Mouse (Mus musculus) lung, embryonic 16.5 days (tissue): ENCODE results near the gene Olfr1044. TPM values are rescaled to one million over a fixed set of nuclear protein-coding genes. Genes with fewer than 3 reads are reported as not detected.

ENCODE experiments used
- ATAC-seq: fragments of 200-750 bp; cut with Nextera tagmentation; 2 replicates; pipeline ENCODE4 v1.8.0; 2017; ENCODE audit warnings: low read depth, mild to moderate bottlenecking, moderate library complexity
- H3K27ac ChIP-seq: fragments of 300-500 bp; sonication (generic); 2 replicates; pipeline ENCODE4 v1.5.1; 2014; ENCODE audit warnings: mild to moderate bottlenecking, control low read depth, low read length
- H3K27me3 ChIP-seq: fragments of 300-500 bp; sonication (generic); 2 replicates; pipeline ENCODE4 v1.6.1; 2014; ENCODE audit warnings: low read depth, low read length, mixed read lengths; ENCODE audit not compliant: control insufficient read depth, insufficient read depth
- H3K36me3 ChIP-seq: fragments of 300-500 bp; sonication (generic); 2 replicates; pipeline ENCODE4 v1.6.1; 2014; ENCODE audit warnings: low read length; ENCODE audit not compliant: control insufficient read depth, insufficient read depth
- H3K4me1 ChIP-seq: fragments of 300-500 bp; sonication (generic); replicated peaks from 2 replicates; pipeline ENCODE4 v1.6.1; 2014; ENCODE audit warnings: low read length, mixed read lengths; ENCODE audit not compliant: control insufficient read depth, insufficient read depth
- H3K4me2 ChIP-seq: fragments of 300-500 bp; sonication (generic); 2 replicates; pipeline ENCODE4 v1.6.1; 2014; ENCODE audit warnings: low read depth, low read length, control low read depth
- H3K4me3 ChIP-seq: fragments of 300-500 bp; sonication (generic); 2 replicates; pipeline ENCODE4 v1.5.1; 2014; ENCODE audit warnings: mild to moderate bottlenecking, low read length, control low read depth
- H3K9ac ChIP-seq: fragments of 300-500 bp; sonication (generic); 2 replicates; pipeline ENCODE4 v1.6.1; 2014; ENCODE audit warnings: low read length, control low read depth
- H3K9me3 ChIP-seq: fragments of 300-500 bp; sonication (generic); 2 replicates; pipeline ENCODE4 v1.6.1; 2016; ENCODE audit warnings: low read length; ENCODE audit not compliant: control insufficient read depth
- WGBS: fragments of 180-500 bp; shearing (Covaris S2); extraction: QIAGEN DNeasy Blood & Tissue Kit; methylation state at CpG from one replicate; pipeline ENCODE4 v1.1.7; 2014; 5-methylcytosine and 5-hydroxymethylcytosine counted together
- polyA plus RNA-seq: library from polyadenylated mRNA; unstranded; fragments of >200 nt; fragmentation: Nextera tagmentation; extraction: Ambion mirVana; gene quantifications from 2 replicates; pipeline ENCODE4 v1.2.1, GENCODE M21; 2015

The Olfr1044 gene
- polyA plus RNA-seq, 1 experiment from 2014 or later: not detected

DNA sequence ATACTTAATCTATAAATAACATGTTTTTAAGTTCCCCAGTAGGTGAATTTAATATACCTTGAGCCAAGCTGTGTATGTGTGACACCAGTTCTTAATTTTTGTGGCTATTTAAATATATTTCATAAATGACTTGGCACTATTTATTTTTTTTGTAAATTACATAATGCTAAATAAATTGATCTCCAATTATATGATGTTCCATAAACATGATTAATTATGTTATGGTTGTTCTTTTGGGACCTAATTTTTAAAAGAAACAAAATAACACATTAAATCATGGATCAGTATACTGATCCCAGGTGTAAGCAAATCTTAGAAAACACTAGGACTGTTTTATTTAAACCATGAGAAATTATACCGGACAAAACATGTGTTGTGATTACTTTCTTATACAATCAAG, 41.8 kb downstream of the Olfr1044 start, which contains the start of gene Olfr1039:
Olfr1039 (minus strand) TSS at position 101 of the 400 bp plus-strand sequence.
- ATAC-seq: no peak
- Histone ChIP-seq H3K4me1 (no peaks in the 10 kb centered on the region), H3K9me3 (no peaks in the 10 kb centered on the region), H3K4me2 (no peak within 1 kb of the TSS), H3K27ac (no peak within 1 kb of the TSS), H3K9ac (no peak within 1 kb of the TSS), H3K4me3 (no peak within 1 kb of the TSS), H3K36me3 (no peaks in the 10 kb centered on the region), H3K27me3 (no peaks in the 10 kb centered on the region)
- WGBS: 88% methylated on average over 1 of the region's 1 CpGs

Other genes with a start within 250 kb of the Olfr1044 start
- not detected in 2 replicates for gene Olfr1028, start 227.4 kb downstream of the Olfr1044 start, polyA plus RNA-seq
- not detected in 2 replicates for gene Olfr1029, start 203.9 kb downstream of the Olfr1044 start, polyA plus RNA-seq
- gene Olfr1030, start 198.5 kb downstream of the Olfr1044 start, polyA plus RNA-seq: not detected in 2 replicates
- not detected in 2 replicates for gene Olfr1031, start 187.5 kb downstream of the Olfr1044 start, polyA plus RNA-seq
- gene Olfr1032, start 172.3 kb downstream of the Olfr1044 start, polyA plus RNA-seq: not detected in 2 replicates
- gene Olfr1033, start 157.2 kb downstream of the Olfr1044 start, polyA plus RNA-seq: 3.9 and 5.5 TPM in 2 replicates
- 0.10 TPM in 1 of 2 replicates, not detected in the other for gene Olfr1034, start 132.0 kb downstream of the Olfr1044 start, polyA plus RNA-seq
- gene Olfr1036, start 103.8 kb downstream of the Olfr1044 start, polyA plus RNA-seq: not detected in 2 replicates
- not detected in 2 replicates for gene Olfr1037, start 90.4 kb downstream of the Olfr1044 start, polyA plus RNA-seq
- gene Olfr1039, start 41.9 kb downstream of the Olfr1044 start, polyA plus RNA-seq: not detected in 2 replicates
- not detected in 2 replicates for gene Olfr1040, start 31.1 kb downstream of the Olfr1044 start, polyA plus RNA-seq
- not detected in 2 replicates for gene Olfr1042, start 16.0 kb downstream of the Olfr1044 start, polyA plus RNA-seq
- not detected in 2 replicates for gene Olfr1043, start 10.3 kb downstream of the Olfr1044 start, polyA plus RNA-seq
- not detected in 2 replicates for gene Olfr52, start 7.9 kb upstream of the Olfr1044 start, polyA plus RNA-seq
- gene Olfr1045, start 25.2 kb upstream of the Olfr1044 start, polyA plus RNA-seq: not detected in 2 replicates
- not detected in 2 replicates for gene Olfr1046, start 41.5 kb upstream of the Olfr1044 start, polyA plus RNA-seq
- not detected in 2 replicates for gene Olfr1047, start 53.6 kb upstream of the Olfr1044 start, polyA plus RNA-seq
- not detected in 2 replicates for gene Olfr1048, start 62.5 kb upstream of the Olfr1044 start, polyA plus RNA-seq
- gene Olfr1049, start 80.5 kb upstream of the Olfr1044 start, polyA plus RNA-seq: not detected in 2 replicates
- not detected in 2 replicates for gene Olfr1051, start 101.3 kb upstream of the Olfr1044 start, polyA plus RNA-seq
- gene Olfr1052, start 114.6 kb upstream of the Olfr1044 start, polyA plus RNA-seq: not detected in 2 replicates
- not detected in 2 replicates for gene Olfr1053, start 137.5 kb upstream of the Olfr1044 start, polyA plus RNA-seq
- gene Olfr1054, start 157.6 kb upstream of the Olfr1044 start, polyA plus RNA-seq: not detected in 2 replicates
- gene Olfr1055, start 172.5 kb upstream of the Olfr1044 start, polyA plus RNA-seq: not detected in 2 replicates
- not detected in 2 replicates for gene Olfr1056, start 184.6 kb upstream of the Olfr1044 start, polyA plus RNA-seq
- not detected in 2 replicates for gene Olfr1057, start 200.6 kb upstream of the Olfr1044 start, polyA plus RNA-seq
- gene Olfr1058, start 210.7 kb upstream of the Olfr1044 start, polyA plus RNA-seq: not detected in 2 replicates
- gene Olfr1061, start 236.2 kb upstream of the Olfr1044 start, polyA plus RNA-seq: not detected in 2 replicates
- gene Olfr1062, start 248.9 kb upstream of the Olfr1044 start, polyA plus RNA-seq: not detected in 2 replicates